Mouse (Mus musculus) urinary bladder, postnatal 0 days (tissue): ENCODE results near the gene Tmod3. TPM values are rescaled to one million over a fixed set of nuclear protein-coding genes. Genes with fewer than 3 reads are reported as not detected.

Source experiments
- polyA plus RNA-seq: library from polyadenylated mRNA; unstranded; fragments of >200 nt; fragmentation: Nextera tagmentation; extraction: Ambion mirVana; gene quantifications from 2 replicates; pipeline ENCODE4 v1.2.1, GENCODE M21; 2015

The Tmod3 gene
- 144 and 159 TPM in 2 replicates for polyA plus RNA-seq

DNA sequence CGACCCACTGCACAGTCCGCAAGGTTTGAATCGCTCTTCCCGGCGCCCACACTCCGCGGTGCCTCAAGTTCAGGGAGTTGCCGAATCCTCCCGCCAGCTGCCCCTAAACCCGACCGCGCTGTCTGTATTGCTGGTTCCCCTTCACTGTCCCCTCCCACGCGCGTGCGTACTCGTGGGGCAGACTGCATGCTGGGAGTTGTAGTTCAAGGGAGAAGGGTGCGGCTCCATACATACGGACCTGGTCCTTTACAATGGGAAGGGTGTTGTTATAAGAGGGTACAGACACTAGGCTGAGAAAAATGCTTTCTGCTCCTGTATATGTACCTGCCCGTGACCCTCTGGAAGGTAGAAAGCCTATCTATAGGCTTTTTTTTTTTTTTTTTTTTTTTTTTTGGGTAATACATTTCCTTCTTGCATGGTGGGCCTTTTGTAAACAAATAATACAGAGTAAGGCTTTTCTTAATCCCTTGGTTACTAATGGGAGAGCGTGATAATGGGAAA, at the start of gene Tmod3:
TSS of gene Tmod3 (minus strand) at position 146 of the 501 bp plus-strand sequence.

Other genes starting within 250 kb of the Tmod3 start
- gene Bcl2l10, start 211.9 kb downstream of the Tmod3 start, polyA plus RNA-seq: not detected in 2 replicates
- gene Mapk6, start 149.7 kb downstream of the Tmod3 start, polyA plus RNA-seq: 46.9 and 56.9 TPM in 2 replicates
- gene Leo1, start 118.1 kb downstream of the Tmod3 start, polyA plus RNA-seq: 17.3 and 19.5 TPM in 2 replicates
- 7.2 and 10.5 TPM in 2 replicates for gene Tmod2, start 51.7 kb upstream of the Tmod3 start, polyA plus RNA-seq
- 33.2 TPM in 2 replicates for gene Lysmd2, start 66.1 kb upstream of the Tmod3 start, polyA plus RNA-seq
- gene Scg3, start 124.4 kb upstream of the Tmod3 start, polyA plus RNA-seq: 0.18 and 0.30 TPM in 2 replicates
- 10.2 and 11.6 TPM in 2 replicates for gene Bmp5, start 215.7 kb upstream of the Tmod3 start, polyA plus RNA-seq